Mouse (Mus musculus) hindbrain, embryonic 13.5 days (tissue): ENCODE measurements around the gene Adam11. TPM values are rescaled to one million over a fixed set of nuclear protein-coding genes. Genes with fewer than 3 reads are reported as not detected.

ENCODE experiments used
- ATAC-seq: fragments of 200-750 bp; cut with Nextera tagmentation; 2 replicates; pipeline ENCODE4 v1.8.0; 2017; ENCODE audit warnings: moderate TSS enrichment; ENCODE audit not compliant: low FRiP score
- H3K27ac ChIP-seq: fragments of 300-500 bp; sonication (generic); 2 replicates; pipeline ENCODE4 v1.5.1; 2015; ENCODE audit warnings: inconsistent platforms, mild to moderate bottlenecking, moderate library complexity
- H3K27me3 ChIP-seq: fragments of 300-500 bp; sonication (generic); 2 replicates; pipeline ENCODE4 v1.6.1; 2015; ENCODE audit warnings: mild to moderate bottlenecking, inconsistent platforms
- H3K36me3 ChIP-seq: fragments of 300-500 bp; sonication (generic); 2 replicates; pipeline ENCODE4 v1.6.1; 2015; ENCODE audit warnings: mild to moderate bottlenecking, inconsistent platforms
- H3K4me1 ChIP-seq: fragments of 300-500 bp; sonication (generic); replicated peaks from 2 replicates; pipeline ENCODE4 v1.6.1; 2015; ENCODE audit warnings: inconsistent platforms
- H3K4me2 ChIP-seq: fragments of 300-500 bp; sonication (generic); 2 replicates; pipeline ENCODE4 v1.6.1; 2015; ENCODE audit warnings: inconsistent platforms, mild to moderate bottlenecking, moderate library complexity
- H3K4me3 ChIP-seq: fragments of 300-500 bp; sonication (generic); 2 replicates; pipeline ENCODE4 v1.5.1; 2015; ENCODE audit warnings: mild to moderate bottlenecking, inconsistent platforms
- H3K9ac ChIP-seq: fragments of 300-500 bp; sonication (generic); 2 replicates; pipeline ENCODE4 v1.6.1; 2015; ENCODE audit warnings: mild to moderate bottlenecking, inconsistent platforms
- H3K9me3 ChIP-seq: fragments of 300-500 bp; sonication (generic); 2 replicates; pipeline ENCODE4 v1.6.1; 2016; ENCODE audit warnings: inconsistent platforms
- WGBS: fragments of 180-500 bp; shearing (Covaris S2); methylation state at CpG from one replicate; pipeline ENCODE4 v1.1.7; 2015; 5-methylcytosine and 5-hydroxymethylcytosine counted together
- polyA plus RNA-seq: library from polyadenylated mRNA; unstranded; fragments of >200 nt; fragmentation: Nextera tagmentation; extraction: Ambion mirVana; gene quantifications from 2 replicates; pipeline ENCODE4 v1.2.1, GENCODE M21; 2015

Gene Adam11
- polyA plus RNA-seq, 1 experiment from 2014 or later: 27.6 TPM

GRCm38 (mm10) chr11:102783443-102783842 lies 22.2 kb downstream of the Adam11 start:
- no peak for ATAC-seq
- Histone ChIP-seq H3K9me3 (no peaks in the 10 kb centered on the region), H3K4me2 (no peak overlapping the region), H3K27ac (no peak overlapping the region), H3K9ac (no peak overlapping the region), H3K4me3 (no peak overlapping the region), H3K27me3 (no peaks in the 10 kb centered on the region), H3K36me3 (no peaks in the 10 kb centered on the region), H3K4me1 (peaks cover 11% of the 10 kb centered on the region; the same call in 1 of the 2 replicates)
- 70% methylated on average over 7 of the region's 7 CpGs for WGBS

- Histone ChIP-seq H3K36me3 (no peaks in the 10 kb centered on the region), H3K9me3 (no peaks in the 10 kb centered on the region), H3K27me3 (no peaks in the 10 kb centered on the region), H3K4me3 (no peak overlapping the region), H3K9ac (no peak overlapping the region), H3K4me2 (no peak overlapping the region), H3K27ac (no peak overlapping the region), H3K4me1 (peaks cover 6% of the 10 kb centered on the region; the same call in 1 of the 2 replicates)
- no peak for ATAC-seq
- WGBS: 86% methylated on average over 5 of the region's 5 CpGs
Observed at GRCm38 (mm10) chr11:102787688-102788177, 26.5 kb downstream of the Adam11 start.

GRCm38 (mm10) chr11:102791682-102792445 lies 30.6 kb downstream of the Adam11 start:
- ATAC-seq: no peak
- Histone ChIP-seq H3K27me3 (no peaks in the 10 kb centered on the region), H3K27ac (no peak overlapping the region), H3K36me3 (peaks cover 4% of the 10 kb centered on the region; the same call in 1 of the 2 replicates), H3K9ac (peak overlapping the region; percentile 6; the same call in 1 of the 2 replicates), H3K9me3 (no peaks in the 10 kb centered on the region), H3K4me3 (no peak overlapping the region), H3K4me2 (no peak overlapping the region), H3K4me1 (peaks cover 6% of the 10 kb centered on the region; the same call in 1 of the 2 replicates)
- 66% methylated on average over 14 of the region's 14 CpGs for WGBS

- Histone ChIP-seq H3K4me1 (peaks cover 6% of the 10 kb centered on the region; the same call in 1 of the 2 replicates), H3K36me3 (peaks cover 11% of the 10 kb centered on the region), H3K9me3 (no peaks in the 10 kb centered on the region), H3K27ac (no peak overlapping the region), H3K4me3 (no peak overlapping the region), H3K9ac (no peak overlapping the region), H3K27me3 (no peaks in the 10 kb centered on the region), H3K4me2 (no peak overlapping the region)
- no peak for ATAC-seq
- WGBS: 67% methylated on average over 8 of the region's 8 CpGs
Observed at GRCm38 (mm10) chr11:102794157-102794556, 32.9 kb downstream of the Adam11 start.

- H3K27ac ChIP-seq: no peak overlapping the region
- peaks cover 49% of the 10 kb centered on the region for H3K36me3 ChIP-seq
- no peak overlapping the region for H3K4me2 ChIP-seq
- ATAC-seq: no peak
- H3K4me3 ChIP-seq: no peak overlapping the region
- WGBS: 84% methylated on average over 5 of the region's 5 CpGs
- no peaks in the 10 kb centered on the region for H3K4me1 ChIP-seq
- no peaks in the 10 kb centered on the region for H3K9me3 ChIP-seq
- no peaks in the 10 kb centered on the region for H3K27me3 ChIP-seq
- H3K9ac ChIP-seq: no peak overlapping the region
Observed at GRCm38 (mm10) chr11:102803453-102803852, 42.2 kb downstream of the Adam11 start.

GRCm38 (mm10) chr11:102808246-102808645 lies 47.0 kb downstream of the Adam11 start:
- no peak for ATAC-seq
- Histone ChIP-seq H3K4me3 (no peak overlapping the region), H3K36me3 (peaks cover 17% of the 10 kb centered on the region), H3K9ac (no peak overlapping the region), H3K4me2 (no peak overlapping the region), H3K27me3 (no peaks in the 10 kb centered on the region), H3K9me3 (no peaks in the 10 kb centered on the region), H3K27ac (no peak overlapping the region), H3K4me1 (0 out of 2 replicates have a peak, but pooled peaks cover 4% of the 10 kb centered on the region)
- WGBS: 80% methylated on average over 5 of the region's 5 CpGs

- peaks cover 10% of the 10 kb centered on the region; the same call in 1 of the 2 replicates for H3K4me1 ChIP-seq
- no peaks in the 10 kb centered on the region for H3K27me3 ChIP-seq
- H3K9me3 ChIP-seq: no peaks in the 10 kb centered on the region
- ATAC-seq: no peak
- no peak overlapping the region for H3K4me2 ChIP-seq
- no peak overlapping the region for H3K9ac ChIP-seq
- no peak overlapping the region for H3K27ac ChIP-seq
- H3K4me3 ChIP-seq: no peak overlapping the region
- H3K36me3 ChIP-seq: peaks cover 4% of the 10 kb centered on the region; the same call in 1 of the 2 replicates
- WGBS: 54% methylated on average over 4 of the region's 4 CpGs
Observed at GRCm38 (mm10) chr11:102810721-102811485, 49.7 kb downstream of the Adam11 start.

GRCm38 (mm10) chr11:102814881-102815280 lies 53.6 kb downstream of the Adam11 start:
- H3K9me3 ChIP-seq: no peaks in the 10 kb centered on the region
- H3K27me3 ChIP-seq: no peaks in the 10 kb centered on the region
- H3K4me2 ChIP-seq: no peak overlapping the region
- H3K4me3 ChIP-seq: no peak overlapping the region
- no peak overlapping the region for H3K27ac ChIP-seq
- H3K36me3 ChIP-seq: peaks cover 4% of the 10 kb centered on the region; the same call in 1 of the 2 replicates
- no peak for ATAC-seq
- no peak overlapping the region for H3K9ac ChIP-seq
- peaks cover 36% of the 10 kb centered on the region for H3K4me1 ChIP-seq

- peak overlapping the region; percentile 90 for H3K9ac ChIP-seq
- H3K27ac ChIP-seq: peak overlapping the region; percentile 95
- peak overlapping the region; percentile 85 for H3K4me3 ChIP-seq
- no peaks in the 10 kb centered on the region for H3K36me3 ChIP-seq
- H3K4me2 ChIP-seq: peak overlapping the region; percentile 86
- under 1% methylated on average over 42 of the region's 92 CpGs for WGBS
- peaks cover 33% of the 10 kb centered on the region for H3K4me1 ChIP-seq
- peaks cover 16% of the 10 kb centered on the region for H3K27me3 ChIP-seq
- no peaks in the 10 kb centered on the region for H3K9me3 ChIP-seq
- peak; percentile 55 for ATAC-seq
Observed at GRCm38 (mm10) chr11:102818121-102819020, 57.1 kb downstream of the Adam11 start.

GRCm38 (mm10) chr11:102819021-102819782 lies 58.0 kb downstream of the Adam11 start, which contains the start of gene Gjc1:
Gene Gjc1, minus strand, starts transcription at chr11:102819700.
- H3K4me1 ChIP-seq: peaks cover 33% of the 10 kb centered on the region
- ATAC-seq: peak; percentile 86
- peaks cover 16% of the 10 kb centered on the region for H3K27me3 ChIP-seq
- H3K4me2 ChIP-seq: peak within 1 kb of the TSS; percentile 86
- H3K4me3 ChIP-seq: peak within 1 kb of the TSS; percentile 85
- H3K9me3 ChIP-seq: no peaks in the 10 kb centered on the region
- peak within 1 kb of the TSS; percentile 95 for H3K27ac ChIP-seq
- no peaks in the 10 kb centered on the region for H3K36me3 ChIP-seq
- peak within 1 kb of the TSS; percentile 90 for H3K9ac ChIP-seq
- under 1% methylated on average over 48 of the region's 97 CpGs for WGBS
